Mouse (Mus musculus) lung, embryonic 16.5 days (tissue): ENCODE results near the gene Prr18. TPM values are rescaled to one million over a fixed set of nuclear protein-coding genes. Genes with fewer than 3 reads are reported as not detected.
"Not testable (repeated sequence)": the region's sequence is repeated elsewhere in the genome, so short reads cannot be mapped to it uniquely, and the experiment has no call there.

Experiments
- ATAC-seq: fragments of 200-750 bp; cut with Nextera tagmentation; 2 replicates; pipeline ENCODE4 v1.8.0; 2017; ENCODE audit warnings: low read depth, mild to moderate bottlenecking, moderate library complexity
- H3K27ac ChIP-seq: fragments of 300-500 bp; sonication (generic); 2 replicates; pipeline ENCODE4 v1.5.1; 2014; ENCODE audit warnings: mild to moderate bottlenecking, control low read depth, low read length
- H3K27me3 ChIP-seq: fragments of 300-500 bp; sonication (generic); 2 replicates; pipeline ENCODE4 v1.6.1; 2014; ENCODE audit warnings: low read depth, low read length, mixed read lengths; ENCODE audit not compliant: control insufficient read depth, insufficient read depth
- H3K36me3 ChIP-seq: fragments of 300-500 bp; sonication (generic); 2 replicates; pipeline ENCODE4 v1.6.1; 2014; ENCODE audit warnings: low read length; ENCODE audit not compliant: control insufficient read depth, insufficient read depth
- H3K4me1 ChIP-seq: fragments of 300-500 bp; sonication (generic); replicated peaks from 2 replicates; pipeline ENCODE4 v1.6.1; 2014; ENCODE audit warnings: low read length, mixed read lengths; ENCODE audit not compliant: control insufficient read depth, insufficient read depth
- H3K4me2 ChIP-seq: fragments of 300-500 bp; sonication (generic); 2 replicates; pipeline ENCODE4 v1.6.1; 2014; ENCODE audit warnings: low read depth, low read length, control low read depth
- H3K4me3 ChIP-seq: fragments of 300-500 bp; sonication (generic); 2 replicates; pipeline ENCODE4 v1.5.1; 2014; ENCODE audit warnings: mild to moderate bottlenecking, low read length, control low read depth
- H3K9ac ChIP-seq: fragments of 300-500 bp; sonication (generic); 2 replicates; pipeline ENCODE4 v1.6.1; 2014; ENCODE audit warnings: low read length, control low read depth
- H3K9me3 ChIP-seq: fragments of 300-500 bp; sonication (generic); 2 replicates; pipeline ENCODE4 v1.6.1; 2016; ENCODE audit warnings: low read length; ENCODE audit not compliant: control insufficient read depth
- WGBS: fragments of 180-500 bp; shearing (Covaris S2); extraction: QIAGEN DNeasy Blood & Tissue Kit; methylation state at CpG from one replicate; pipeline ENCODE4 v1.1.7; 2014; 5-methylcytosine and 5-hydroxymethylcytosine counted together
- polyA plus RNA-seq: library from polyadenylated mRNA; unstranded; fragments of >200 nt; fragmentation: Nextera tagmentation; extraction: Ambion mirVana; gene quantifications from 2 replicates; pipeline ENCODE4 v1.2.1, GENCODE M21; 2015

The Prr18 gene
- 1.5 and 1.6 TPM in 2 replicates for polyA plus RNA-seq

GRCm38 (mm10) chr17:8337159-8337558 lies at the start of gene Prr18:
Gene Prr18 (plus strand): TSS chr17:8337459.
- not testable (repeated sequence) for H3K4me2 ChIP-seq

GRCm38 (mm10) chr17:8289993-8290679 lies 47.1 kb upstream of the Prr18 start:
- WGBS: 95% methylated on average over 3 of the region's 3 CpGs
- no peak overlapping the region for H3K27ac ChIP-seq
- no peak for ATAC-seq

More at GRCm38 (mm10) chr17:8337159-8337558, at the start of gene Prr18:
- peaks cover 28% of the 10 kb centered on the region for H3K27me3 ChIP-seq
- H3K9ac ChIP-seq, ATAC-seq, H3K4me3 ChIP-seq, H3K9me3 ChIP-seq, H3K27ac ChIP-seq, H3K36me3 ChIP-seq: not testable (repeated sequence)
- WGBS: no CpG with 5 or more reads among the region's 5 CpGs
- H3K4me1 ChIP-seq: peaks cover 20% of the 10 kb centered on the region

GRCm38 (mm10) chr17:8290736-8291135 lies 46.5 kb upstream of the Prr18 start:
- Histone ChIP-seq H3K9ac (no peak overlapping the region), H3K27me3 (no peaks in the 10 kb centered on the region), H3K27ac (no peak overlapping the region), H3K36me3 (no peaks in the 10 kb centered on the region), H3K9me3 (no peaks in the 10 kb centered on the region), H3K4me1 (no peaks in the 10 kb centered on the region), H3K4me2 (no peak overlapping the region), H3K4me3 (no peak overlapping the region)
- ATAC-seq: no peak

More at GRCm38 (mm10) chr17:8289993-8290679, 47.1 kb upstream of the Prr18 start:
- Histone ChIP-seq H3K4me1 (peaks cover under 1% of the 10 kb centered on the region; the same call in 1 of the 2 replicates), H3K27me3 (no peaks in the 10 kb centered on the region), H3K9ac (no peak overlapping the region), H3K36me3 (no peaks in the 10 kb centered on the region), H3K4me2 (no peak overlapping the region), H3K9me3 (no peaks in the 10 kb centered on the region), H3K4me3 (no peak overlapping the region)

- no peak overlapping the region for H3K4me3 ChIP-seq
Observed at GRCm38 (mm10) chr17:8295825-8296224, 41.4 kb upstream of the Prr18 start.

GRCm38 (mm10) chr17:8296313-8296844 lies 40.9 kb upstream of the Prr18 start:
- H3K27me3 ChIP-seq: no peaks in the 10 kb centered on the region
- H3K9ac ChIP-seq: no peak overlapping the region
- no peak for ATAC-seq
- H3K36me3 ChIP-seq: no peaks in the 10 kb centered on the region
- no peak overlapping the region for H3K27ac ChIP-seq
- H3K9me3 ChIP-seq: no peaks in the 10 kb centered on the region
- H3K4me1 ChIP-seq: no peaks in the 10 kb centered on the region
- no peak overlapping the region for H3K4me2 ChIP-seq
- WGBS: 83% methylated on average over 9 of the region's 9 CpGs
- H3K4me3 ChIP-seq: no peak overlapping the region

More at GRCm38 (mm10) chr17:8295825-8296224, 41.4 kb upstream of the Prr18 start:
- Histone ChIP-seq H3K36me3 (no peaks in the 10 kb centered on the region), H3K27ac (no peak overlapping the region), H3K9ac (no peak overlapping the region), H3K9me3 (no peaks in the 10 kb centered on the region), H3K4me1 (no peaks in the 10 kb centered on the region), H3K4me2 (no peak overlapping the region), H3K27me3 (no peaks in the 10 kb centered on the region)
- no peak for ATAC-seq

- no peak overlapping the region for H3K9ac ChIP-seq
- H3K36me3 ChIP-seq: no peaks in the 10 kb centered on the region
- H3K4me1 ChIP-seq: no peaks in the 10 kb centered on the region
- H3K4me3 ChIP-seq: no peak overlapping the region
- no peak overlapping the region for H3K27ac ChIP-seq
- ATAC-seq: no peak
- H3K27me3 ChIP-seq: no peaks in the 10 kb centered on the region
- no peak overlapping the region for H3K4me2 ChIP-seq
- WGBS: 78% methylated on average over 5 of the region's 5 CpGs
- no peaks in the 10 kb centered on the region for H3K9me3 ChIP-seq
Observed at GRCm38 (mm10) chr17:8297746-8298145, 39.5 kb upstream of the Prr18 start.

GRCm38 (mm10) chr17:8298281-8298680 lies 39.0 kb upstream of the Prr18 start:
- Histone ChIP-seq H3K9ac (no peak overlapping the region), H3K4me1 (no peaks in the 10 kb centered on the region), H3K27me3 (no peaks in the 10 kb centered on the region), H3K36me3 (no peaks in the 10 kb centered on the region), H3K27ac (no peak overlapping the region), H3K9me3 (no peaks in the 10 kb centered on the region), H3K4me2 (no peak overlapping the region), H3K4me3 (no peak overlapping the region)
- 92% methylated on average over 2 of the region's 2 CpGs for WGBS
- no peak for ATAC-seq

GRCm38 (mm10) chr17:8299524-8299923 lies 37.7 kb upstream of the Prr18 start:
- Histone ChIP-seq H3K4me1 (no peaks in the 10 kb centered on the region), H3K36me3 (no peaks in the 10 kb centered on the region), H3K27me3 (no peaks in the 10 kb centered on the region), H3K9ac (no peak overlapping the region), H3K4me3 (no peak overlapping the region), H3K4me2 (no peak overlapping the region), H3K27ac (no peak overlapping the region), H3K9me3 (no peaks in the 10 kb centered on the region)
- no peak for ATAC-seq

- Histone ChIP-seq H3K36me3 (no peaks in the 10 kb centered on the region), H3K27me3 (no peaks in the 10 kb centered on the region), H3K4me3 (no peak overlapping the region), H3K9ac (no peak overlapping the region), H3K27ac (no peak overlapping the region), H3K4me2 (no peak overlapping the region), H3K9me3 (no peaks in the 10 kb centered on the region), H3K4me1 (no peaks in the 10 kb centered on the region)
- WGBS: 77% methylated on average over 4 of the region's 4 CpGs
- ATAC-seq: no peak
Observed at GRCm38 (mm10) chr17:8301515-8301914, 35.7 kb upstream of the Prr18 start.
